In the genomic region with DNA sequence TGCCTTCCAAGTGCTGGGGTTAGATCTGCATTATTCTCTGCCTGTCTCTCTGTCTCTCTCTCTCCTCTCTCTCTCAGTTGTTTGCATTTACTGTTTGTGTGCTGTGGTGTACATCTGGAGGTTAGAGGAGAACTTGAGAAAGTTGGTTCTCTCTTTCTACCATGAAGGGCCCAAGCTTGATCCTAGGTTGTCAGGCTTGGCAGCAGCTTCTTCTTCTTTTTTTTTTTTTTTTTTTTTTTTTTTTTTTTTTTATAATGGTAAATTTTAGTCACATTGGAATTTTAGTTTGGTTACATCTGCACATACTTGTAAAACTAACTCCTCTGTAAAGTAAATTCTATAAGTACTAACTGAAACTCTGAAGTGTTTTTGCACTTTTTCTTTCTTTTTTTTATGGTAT, we compare ENCODE assay signal across 2 mouse cellular contexts.
A peak's percentile ranks its signal among the peaks of the same experiment; 100 is the strongest.
TF ChIP-seq lines count a peak whose summit lies in the region.

No protein-coding gene starts in this region.

TF ChIP-seq in CH12.LX, 34 proteins besides CTCF, POLR2A, EP300 and RAD21:
- no peak for TF ChIP-seq POLR2AphosphoS2 (IDR thresholded peaks at IDR 0.05; ENCODE audit: low read depth, low read length)
- no peak for TF ChIP-seq MAFK (IDR thresholded peaks at IDR 0.05; ENCODE audit: insufficient replicate concordance, low read length)
- peak; percentile 60 for TF ChIP-seq ZNF384 (IDR thresholded peaks at IDR 0.05; ENCODE audit: low read depth, low read length)
- TF ChIP-seq JUND (conservative IDR thresholded peaks at IDR 0.05; ENCODE audit: low read depth, low read length): no peak

TF ChIP-seq in MEL, 35 proteins besides CTCF, POLR2A, EP300 and RAD21 (continued from another document):
- TF ChIP-seq ZKSCAN1 (IDR thresholded peaks at IDR 0.05; ENCODE audit: low read depth, low read length): 0 out of 2 replicates have a peak, but pooled peaks have one; percentile 18
- TF ChIP-seq ZNF384 (IDR thresholded peaks at IDR 0.05; ENCODE audit: low read depth, low read length): peak; percentile 95
- no peak for TF ChIP-seq POLR2AphosphoS5 (IDR thresholded peaks at IDR 0.05; ENCODE audit: borderline replicate concordance, low read depth, low read length)
